Mouse (Mus musculus) gastrocnemius, adult 18-20 months (tissue): ENCODE measurements around the gene Gm11084. TPM values are rescaled to one million over a fixed set of nuclear protein-coding genes. Genes with fewer than 3 reads are reported as not detected.

ENCODE experiments used
- DNase-seq: peaks from one replicate; pipeline ENCODE4 v3.0.0; 2021; ENCODE audit warnings: low spot score
- microRNA-seq: library from miRNA; unstranded; fragments of <30 nt; microRNA quantifications from one replicate; pipeline ENCODE4 v1.2.0, GENCODE M21; 2021
- total RNA-seq, 2 experiments: library from RNA; stranded (reverse); gene quantifications; 2 replicates each; pipeline ENCODE4 v1.2.3; 2021

Gm11084 gene
- total RNA-seq, 2 experiments from 2014 or later = not detected

DNA sequence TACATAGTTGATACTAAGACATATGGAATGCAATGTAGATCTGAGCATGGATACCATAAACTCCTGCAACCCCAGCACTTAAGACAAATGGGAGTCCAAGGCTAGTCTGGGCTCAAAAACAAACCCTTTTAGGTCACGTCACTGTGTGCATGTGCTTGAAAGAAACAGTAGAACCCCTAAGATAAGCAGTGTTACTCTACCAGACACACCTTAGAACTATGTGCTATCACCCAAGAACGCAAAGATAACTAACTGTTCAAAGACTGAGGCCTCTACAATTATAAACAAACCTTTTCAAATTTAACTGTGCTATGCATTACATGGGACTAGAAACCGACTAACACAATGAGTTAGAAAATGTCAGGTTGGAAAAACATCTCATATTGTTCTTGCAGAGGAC lies 33.5 kb downstream of the Gm11084 start:
- DNase-seq = no peak

DNA sequence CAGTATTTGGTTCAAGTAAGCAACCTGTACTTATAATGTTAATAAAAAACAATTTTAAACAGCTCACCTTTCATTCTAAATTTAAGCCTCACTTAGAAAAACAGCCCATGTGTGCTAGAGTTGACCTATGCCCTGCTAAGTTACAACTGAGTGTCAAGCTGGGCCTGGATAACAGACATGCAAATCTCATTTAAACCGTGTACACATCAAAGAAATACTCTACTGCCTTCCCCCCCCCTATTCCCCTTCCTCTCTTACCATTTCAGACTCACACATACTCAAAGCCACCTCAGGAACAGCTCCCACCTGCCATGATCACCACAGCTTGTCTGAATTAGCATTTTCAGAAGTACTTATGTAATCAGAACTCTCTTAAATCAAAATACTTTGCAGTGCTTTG lies 50.6 kb downstream of the Gm11084 start:
- DNase-seq = no peak

- DNase-seq = no peak
These were observed 54.3 kb downstream of the Gm11084 start for GRCm38 (mm10) chr2:72932186-72932585.

DNA sequence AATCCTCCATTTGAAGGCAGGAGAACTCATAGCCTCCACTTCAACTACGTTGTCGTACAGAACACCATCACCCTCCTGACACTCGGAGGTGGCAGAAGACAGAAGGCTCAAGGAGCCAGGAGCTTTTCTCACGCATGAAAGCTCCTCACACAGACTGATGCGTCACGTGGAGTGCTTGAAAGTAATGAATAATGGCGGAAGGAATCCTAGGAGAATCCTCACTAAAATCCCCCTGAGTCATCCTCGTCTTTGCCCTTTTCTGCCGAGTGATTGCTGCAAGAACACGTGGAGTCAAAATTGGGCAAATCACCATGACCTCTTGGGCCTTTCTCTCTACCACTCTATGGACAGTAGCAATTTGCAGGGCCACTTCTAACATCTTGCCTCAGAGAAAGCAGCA lies 61.5 kb downstream of the Gm11084 start:
- DNase-seq = no peak

Small RNAs within 50 kb of the gene (microRNA-seq; reads per million reads assigned to microRNA genes)
- gene Gm25960 = not detected

Other genes with a start within 250 kb of the Gm11084 start
- gene Sp3, start 6.3 kb downstream of the Gm11084 start, total RNA-seq = 10 to 100 TPM; 17.2 to 20.5 TPM
- gene Ola1, start 232.2 kb upstream of the Gm11084 start, total RNA-seq = 10 to 100 TPM; 52.3 to 53.2 TPM